Comparison of ENCODE assay signal across 8 mouse cellular contexts in genomic region chr1:136466143-136466811, GRCm38 (mm10). TPM values are rescaled to one million over a fixed set of nuclear protein-coding genes. Genes with fewer than 3 reads are reported as not detected.
DNase-seq lines count a peak whose midpoint lies in the region; ATAC-seq and TF ChIP-seq lines count a peak whose summit lies in the region.

Gene Kif14 (plus strand): TSS chr1:136466343.

- H3K27ac ChIP-seq in hindbrain, embryonic 14.5 days, result no peak within 1 kb of the TSS

- H3K9me3 ChIP-seq in hindbrain, embryonic 14.5 days (ENCODE audit: control insufficient read depth, low read length), result no peaks in the 10 kb centered on the region

- H3K4me1 ChIP-seq in hindbrain, embryonic 14.5 days (replicated peaks; ENCODE audit: control insufficient read depth, insufficient read depth, low read length), result peaks cover 6% of the 10 kb centered on the region; the same call in 1 of the 2 replicates

- peak; percentile 99 for ATAC-seq in Patski
- peak; percentile 99 for ATAC-seq in hindbrain, embryonic 14.5 days (ENCODE audit: low FRiP score)

- H3K4me2 ChIP-seq in hindbrain, embryonic 14.5 days (replicated peaks), result peak within 1 kb of the TSS; percentile 99

- H3K9ac ChIP-seq in hindbrain, embryonic 14.5 days, result peak within 1 kb of the TSS; percentile 44

- POLR2A ChIA-PET in Patski (lab: Charles Lee), result no interaction called here

- CTCF ChIA-PET in Patski (lab: Charles Lee), result interaction anchor here (1.4 kb wide), 1 partner anchor 10 kb away, joined by 3 read pairs; no protein-coding TSS in a partner anchor

- peak within 1 kb of the TSS; percentile 41 for H3K4me3 ChIP-seq in hindbrain, embryonic 14.5 days (replicated peaks; ENCODE audit: low read length)

- TF ChIP-seq CTCF in Patski (IDR thresholded peaks at IDR 0.05), result no peak

- no peaks in the 10 kb centered on the region for H3K27me3 ChIP-seq in Patski
- H3K27me3 ChIP-seq in hindbrain, embryonic 14.5 days (ENCODE audit: control insufficient read depth, insufficient read depth, low read length), result no peaks in the 10 kb centered on the region

- H3K36me3 ChIP-seq in hindbrain, embryonic 14.5 days (replicated peaks; ENCODE audit: control insufficient read depth, insufficient read depth), result no peaks in the 10 kb centered on the region

- in situ Hi-C loops in Patski (cut with MboI; ENCODE audit: low pct_unique_long_range_greater_than_20kb), result no loop called here

- DNase-seq in Patski (ENCODE audit: low read depth, low spot score), result peak; percentile 58
- peak; percentile 94 to 96 for DNase-seq in cerebellum, postnatal 14 days
- DNase-seq in frontal cortex, postnatal 14 days (ENCODE audit: low spot score in 2 of 2), result peak; percentile 85 to 86
- peak; percentile 95 for DNase-seq in hindbrain, embryonic 14.5 days (ENCODE audit: low spot score)
- DNase-seq in layer of hippocampus, postnatal 36 days, result peak; percentile 86 to 89
- DNase-seq in lung, postnatal 36 days, result peak; percentile 98
- peak; percentile 97 for DNase-seq in retina, postnatal 1 day
- peak; percentile 91 to 95 for DNase-seq in urinary bladder, adult 18-20 months (ENCODE audit: low spot score in 2 of 2)

- WGBS in hindbrain, embryonic 14.5 days, result under 1% methylated on average over 51 of the region's 52 CpGs

RNA-seq across cellular contexts. Expression of gene Kif14, which starts in this region (rescaled TPM):
- polyA plus RNA-seq in Patski (2021), result 5.6 TPM
- polyA plus RNA-seq in hindbrain, embryonic 14.5 days (2014; fragmentation: Nextera tagmentation; extraction: Ambion mirVana), result 1.3 and 1.6 TPM in 2 replicates
- total RNA-seq in layer of hippocampus, postnatal 36 days (2021), result under 1 TPM; 0.20 to 0.25 TPM

Comparison
In these comparisons a context has a peak if more than half of its experiments do, and no peak if none do; other contexts are left out.
1. Peak in DNase-seq in layer of hippocampus, postnatal 36 days; RNA of the gene not detected or under 1 TPM.